Comparison of ENCODE assay signal across 12 mouse cellular contexts in genomic region chr7:68080122-68080845, GRCm38 (mm10).
DNase-seq lines count a peak whose midpoint lies in the region; ATAC-seq and TF ChIP-seq lines count a peak whose summit lies in the region.
"Had no signal": no experiment of that assay in that cellular context is flagged by ENCODE, and none has a peak within 500 bp of the region (broad histone marks: within the 10 kb centered on the region; RNA-seq: fewer than 3 reads in every experiment).

No protein-coding gene starts in this region.

- TF ChIP-seq CTCF in liver, adult 2 months (IDR thresholded peaks at IDR 0.05; ENCODE audit: low read depth, low read length), result no peak

- no peaks in the 10 kb centered on the region for H3K9me3 ChIP-seq in liver, embryonic 12.5 days (replicated peaks)

- peaks cover 4% of the 10 kb centered on the region for H3K4me1 ChIP-seq in liver, adult 2 months (ENCODE audit: control insufficient read depth, insufficient read depth, low read length)
- peaks cover 55% of the 10 kb centered on the region for H3K4me1 ChIP-seq in liver, embryonic 12.5 days

- no peak overlapping the region for H3K4me2 ChIP-seq in liver, embryonic 12.5 days

- H3K36me3 ChIP-seq in liver, adult 2 months (ENCODE audit: control insufficient read depth, insufficient read depth, low read length), result no peaks in the 10 kb centered on the region
- H3K36me3 ChIP-seq in liver, embryonic 12.5 days, result no peaks in the 10 kb centered on the region

- H3K9ac ChIP-seq in liver, adult 2 months (ENCODE audit: low read depth, low read length), result no peak overlapping the region
- no peak overlapping the region for H3K9ac ChIP-seq in liver, embryonic 12.5 days

- H3K79me2 ChIP-seq in liver, adult 2 months (ENCODE audit: control insufficient read depth, insufficient read depth, low read length), result no peaks in the 10 kb centered on the region

- peaks cover 15% of the 10 kb centered on the region; the same call in 1 of the 2 replicates for H3K27me3 ChIP-seq in liver, adult 2 months (ENCODE audit: control insufficient read depth, insufficient read depth, low read length)
- H3K27me3 ChIP-seq in liver, embryonic 12.5 days (replicated peaks), result no peaks in the 10 kb centered on the region

- no peak overlapping the region for H3K4me3 ChIP-seq in liver, adult 2 months (ENCODE audit: insufficient read depth, low read depth, low read length)
- H3K4me3 ChIP-seq in liver, embryonic 12.5 days, result no peak overlapping the region

- no peak for TF ChIP-seq POLR2A in liver, adult 2 months (IDR thresholded peaks at IDR 0.05; ENCODE audit: extremely low read depth, insufficient read depth, low read length)

- peak; percentile 75 for DNase-seq in liver, adult 2 months (ENCODE audit: extremely low read depth, low read depth, low spot score)
- DNase-seq in heart, postnatal 4 days, result peak; percentile 45
- DNase-seq in kidney, postnatal 25 days, result peak; percentile 55 to 85
- DNase-seq in retina, embryonic 14.5 days (ENCODE audit: low spot score), result peak; percentile 40
- DNase-seq in Muller cell, postnatal 12 days (ENCODE audit: inconsistent ontology term), result no peak
- DNase-seq: cerebellum, adult 8-10 months; right cerebral cortex, postnatal 25 days; thymus, postnatal 14 days had no signal

- no peak overlapping the region for H3K27ac ChIP-seq in liver, adult 2 months (replicated peaks; ENCODE audit: insufficient read depth, low read depth, low read length)
- H3K27ac ChIP-seq in liver, embryonic 12.5 days, result no peak overlapping the region

- no peak for ATAC-seq in liver, embryonic 12.5 days
- no peak for ATAC-seq in monocyte, adult 5-6 weeks (replicated peaks; ENCODE audit: insufficient number of reproducible peaks, low FRiP score, low TSS enrichment, poor library complexity, severe bottlenecking)
- ATAC-seq: activated CD4-positive, CD25-positive, alpha-beta regulatory T cell, adult 4 months; hindbrain, embryonic 16.5 days had no signal

- 31% methylated on average over 11 of the region's 11 CpGs for WGBS in liver, adult 2 months
- WGBS in liver, embryonic 12.5 days (ENCODE audit: insufficient replicate concordance), result 66% methylated on average over 11 of the region's 11 CpGs
